Mouse (Mus musculus): ENCODE measurements around the gene Zxdc.

Gene Zxdc

DNA sequence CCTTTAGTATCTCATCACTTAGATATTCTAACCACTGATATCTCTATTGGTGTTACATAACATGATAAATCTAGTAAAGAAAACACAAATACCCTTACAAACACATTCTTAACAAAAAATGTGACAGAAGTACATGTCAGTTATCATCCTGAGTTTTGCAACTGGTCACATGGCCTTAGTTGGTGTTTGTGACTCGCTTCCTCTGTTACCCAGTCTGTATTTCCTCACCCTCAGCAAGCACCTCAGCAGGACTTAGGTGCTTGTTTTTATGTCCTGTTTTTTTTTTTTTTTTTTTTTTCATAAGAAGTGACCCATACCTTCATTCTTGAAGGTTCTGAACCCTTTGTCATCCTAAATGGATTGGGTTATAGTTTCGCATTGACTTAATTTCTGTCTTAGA is 8.4 kb downstream of the Zxdc start:
- no peak for DNase-seq

- DNase-seq, result no peak
These were observed 12.2 kb downstream of the Zxdc start for GRCm38 (mm10) chr6:90381465-90381864.

DNA sequence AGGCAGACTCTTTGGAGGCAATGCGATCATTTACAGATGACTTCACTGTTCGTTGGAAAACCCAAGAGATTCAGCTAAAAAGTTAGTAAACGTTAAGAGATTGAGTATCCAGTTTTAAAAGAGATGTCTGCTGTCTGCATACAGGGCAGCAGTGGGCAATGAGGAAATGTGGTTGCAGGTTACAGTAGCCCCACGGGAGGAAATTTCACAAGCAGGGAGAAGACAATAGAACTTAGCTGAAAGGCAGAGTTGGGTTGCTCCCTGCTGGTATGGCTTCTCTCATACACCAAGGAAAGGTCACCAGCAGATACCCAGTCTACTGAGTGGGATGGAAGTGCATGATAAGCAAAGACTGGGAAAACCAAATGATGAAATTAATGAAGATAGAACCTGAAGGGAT is 21.3 kb downstream of the Zxdc start:
- DNase-seq, result no peak

DNA sequence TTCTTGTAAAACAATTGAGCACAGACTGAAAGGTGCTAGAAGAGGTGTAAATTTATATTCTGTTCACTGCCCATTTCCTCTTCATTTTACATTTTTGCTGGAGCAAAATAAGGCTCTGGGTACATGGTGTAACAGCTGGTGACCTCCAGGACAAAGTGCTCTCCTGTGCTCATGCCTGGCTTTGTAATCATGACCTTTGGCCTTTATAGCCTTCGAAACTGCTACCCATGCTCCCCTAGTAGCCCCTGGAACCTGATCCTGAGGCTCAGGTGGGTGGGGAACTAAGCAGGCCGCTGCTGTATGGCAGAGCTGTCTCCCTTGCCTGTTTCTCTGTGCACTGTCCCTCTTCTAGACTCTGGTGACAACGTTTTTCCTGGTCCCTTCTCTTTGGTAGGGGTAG is 24.7 kb downstream of the Zxdc start:
- no peak for DNase-seq

DNA sequence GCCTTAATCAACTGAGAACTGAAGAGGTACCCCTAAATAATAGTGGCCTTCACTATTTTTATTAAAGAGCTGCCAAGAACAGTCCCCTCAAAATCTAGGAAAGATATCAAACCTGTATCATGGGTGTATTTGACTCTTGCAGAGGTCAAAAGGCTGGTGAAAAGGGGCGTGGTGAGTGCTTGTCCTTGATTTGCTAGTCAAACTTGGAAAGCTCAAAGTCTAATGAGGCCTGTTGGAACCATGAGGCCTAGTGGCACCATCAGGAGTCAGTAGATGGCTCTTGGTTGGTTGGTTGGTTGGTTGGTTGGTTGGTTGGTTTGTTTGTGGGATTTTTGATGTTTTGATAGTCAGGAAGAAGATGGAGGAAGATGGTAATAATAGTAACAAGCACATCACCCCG is 26.5 kb downstream of the Zxdc start:
- DNase-seq, result no peak

- DNase-seq, result no peak
These were observed 28.0 kb downstream of the Zxdc start for GRCm38 (mm10) chr6:90397291-90397690.

DNA sequence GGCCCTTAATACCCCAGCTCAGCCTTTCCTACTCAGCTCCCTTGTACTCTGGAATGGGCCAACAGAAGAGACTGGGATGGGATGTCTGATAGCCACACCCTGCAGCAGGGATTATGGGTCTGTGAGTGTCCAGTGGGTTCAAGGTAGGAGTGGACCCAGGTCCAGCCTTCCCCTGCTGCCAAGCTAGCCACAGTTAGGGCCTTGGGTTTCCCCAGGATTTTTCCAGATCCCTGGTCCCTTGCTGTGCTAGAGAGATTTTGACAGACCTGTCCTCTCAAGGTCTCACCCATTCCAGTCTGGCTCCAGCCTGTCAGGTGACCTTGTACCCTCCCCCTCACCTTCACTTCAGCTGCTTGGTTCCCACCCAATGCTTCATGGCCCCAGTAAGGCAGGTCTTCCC is 39.3 kb downstream of the Zxdc start:
- no peak for DNase-seq

GRCm38 (mm10) chr6:90410972-90411371 is 41.7 kb downstream of the Zxdc start:
- no peak for DNase-seq

- DNase-seq, result no peak
These were observed 42.6 kb downstream of the Zxdc start for GRCm38 (mm10) chr6:90411926-90412325.

DNA sequence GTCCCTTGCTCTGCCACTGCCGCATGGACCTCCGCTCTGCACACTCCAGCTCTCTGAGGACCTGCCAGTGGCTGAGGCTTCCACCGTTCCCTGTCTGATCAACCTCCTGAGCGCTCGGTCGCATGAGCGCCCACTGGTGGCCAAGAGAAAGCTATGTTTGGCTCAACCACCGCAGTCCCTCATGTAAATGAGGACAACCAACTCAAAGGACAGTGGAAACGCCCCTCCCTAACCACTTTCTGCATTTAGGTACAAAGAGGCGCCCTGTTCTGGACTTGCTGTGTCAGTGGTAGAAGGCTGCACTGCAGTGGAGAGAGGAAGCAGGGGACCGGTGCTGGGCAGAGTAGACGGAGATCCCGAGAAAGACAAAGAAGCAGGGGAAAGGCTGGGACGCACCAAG is 53.3 kb downstream of the Zxdc start:
- DNase-seq, result peak; percentile 88 to 89

- no peak for DNase-seq
These were observed 56.1 kb downstream of the Zxdc start for GRCm38 (mm10) chr6:90425361-90425760.

DNA sequence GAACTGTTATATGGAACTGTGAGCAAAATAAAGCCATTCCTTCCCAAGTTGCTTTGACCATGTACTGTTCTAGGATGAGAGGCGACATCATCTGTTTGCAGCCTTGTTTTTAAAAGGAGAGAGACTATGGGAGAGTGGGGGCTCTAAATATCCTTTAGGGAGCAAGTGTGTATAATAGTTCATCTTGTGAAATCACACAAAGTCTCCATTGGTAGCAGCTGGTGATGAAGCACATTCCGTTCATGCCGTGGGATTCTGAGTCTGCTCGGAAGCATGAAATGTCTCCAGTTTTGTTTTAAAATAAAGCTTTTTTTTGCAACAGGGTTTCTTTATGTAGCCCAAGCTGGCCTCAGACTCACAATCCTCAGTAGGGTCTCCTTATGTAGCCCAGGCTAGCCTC is 56.7 kb downstream of the Zxdc start:
- no peak for DNase-seq

DNA sequence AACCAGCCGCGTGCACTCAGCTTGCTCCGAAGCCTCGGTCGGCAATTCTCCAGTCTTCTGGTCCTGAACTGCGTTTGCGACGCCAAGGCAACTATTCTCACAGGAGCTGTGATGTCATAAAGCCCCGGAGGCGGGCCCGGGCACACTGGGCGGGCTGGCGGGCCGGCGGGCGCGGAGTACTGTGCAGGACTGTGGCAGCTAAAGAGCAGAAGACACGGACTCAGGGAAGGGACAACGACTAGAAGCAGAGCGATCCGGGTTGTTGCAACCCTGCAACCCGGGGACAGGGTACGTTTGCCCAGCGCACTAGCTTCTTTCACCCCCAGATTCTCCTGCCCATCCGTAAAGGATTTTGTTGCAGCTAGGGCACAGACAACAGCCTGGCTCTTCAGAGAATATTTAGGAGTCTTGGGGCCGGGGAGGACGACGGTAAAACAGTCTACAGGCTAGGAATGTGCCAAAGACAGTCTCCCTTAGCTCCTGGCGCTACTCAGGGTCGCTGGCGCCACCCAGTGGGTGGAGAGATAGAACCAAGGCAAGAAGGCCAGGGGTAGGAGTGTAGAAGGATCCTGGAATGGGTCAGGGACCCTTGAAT is 59.2 kb downstream of the Zxdc start, which contains the start of gene Cfap100:
TSS of gene Cfap100 (minus strand) at position 418 of the 595 bp plus-strand sequence.
- DNase-seq, result peak; percentile 85 to 86

- DNase-seq, result no peak
These were observed 60.6 kb downstream of the Zxdc start for GRCm38 (mm10) chr6:90429911-90430310.

- peak in 1 of 2 experiments; percentile 28 for DNase-seq
These were observed 62.2 kb downstream of the Zxdc start for GRCm38 (mm10) chr6:90431487-90431886.

- DNase-seq, result no peak
These were observed 65.4 kb downstream of the Zxdc start for GRCm38 (mm10) chr6:90434687-90435086.

- peak; percentile 93 to 95 for DNase-seq
These were observed 65.9 kb downstream of the Zxdc start for GRCm38 (mm10) chr6:90435195-90435618.

- DNase-seq, result no peak
These were observed 67.1 kb downstream of the Zxdc start for GRCm38 (mm10) chr6:90436192-90436907.

DNA sequence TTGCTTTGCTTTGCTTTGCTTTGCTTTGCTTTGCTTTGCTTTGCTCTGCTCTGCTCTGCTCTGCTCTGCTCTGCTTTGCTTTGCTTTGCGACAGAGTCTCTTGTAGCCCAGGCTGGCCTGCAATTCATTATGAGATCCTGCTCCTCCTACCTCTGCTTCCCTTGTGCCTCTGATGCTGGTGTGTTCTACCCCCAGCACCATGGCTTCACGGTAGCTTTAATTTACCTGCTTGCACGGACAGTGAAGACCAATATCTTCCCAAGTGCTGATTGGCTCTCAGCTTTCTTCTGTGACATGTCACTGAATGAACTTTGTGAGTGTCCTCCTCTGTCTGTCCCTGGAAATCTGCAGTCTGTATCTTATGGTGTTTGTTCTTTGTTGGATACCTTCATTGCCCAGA is 67.7 kb downstream of the Zxdc start:
- no peak for DNase-seq

DNA sequence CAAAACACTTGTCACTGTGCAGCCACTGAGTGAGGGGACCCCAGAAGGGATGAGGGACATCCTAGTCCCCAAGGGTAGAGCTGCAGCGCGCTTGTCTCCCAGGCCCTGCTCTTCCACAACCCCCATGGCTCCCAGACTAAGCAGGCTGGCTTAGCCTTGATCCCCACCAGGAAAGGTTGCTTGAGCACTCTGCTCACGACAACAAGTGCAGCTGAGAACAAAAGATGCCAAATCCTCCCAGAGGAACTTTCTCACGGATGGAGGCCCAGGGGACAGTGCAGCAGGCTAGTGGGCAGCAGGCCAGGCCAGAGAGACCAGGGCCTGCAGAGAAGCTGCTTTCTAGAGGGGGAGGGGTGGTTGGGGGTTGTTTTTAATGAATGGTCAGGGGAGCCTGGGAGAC is 77.6 kb downstream of the Zxdc start:
- DNase-seq, result peak in 1 of 2 experiments; percentile 26

DNA sequence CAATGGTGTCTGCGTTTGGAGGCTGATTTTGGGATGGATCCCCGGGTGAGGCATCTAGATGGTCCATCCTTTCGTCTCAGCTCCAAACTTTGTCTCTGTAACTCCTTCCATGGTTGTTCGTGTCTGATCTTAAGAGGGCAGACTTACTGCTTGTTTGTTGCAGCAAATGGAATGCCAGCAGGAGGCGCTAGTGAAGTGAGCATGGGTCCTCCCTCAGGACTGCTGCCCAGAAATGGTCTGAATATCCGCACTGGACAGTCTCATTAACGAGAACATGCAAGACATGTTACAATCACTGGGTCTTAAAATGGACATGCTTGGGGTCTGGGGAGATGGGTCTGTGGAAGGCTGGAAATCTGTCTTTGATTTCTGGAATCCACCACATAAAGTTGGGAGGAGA is 80.9 kb downstream of the Zxdc start:
- DNase-seq, result peak; percentile 92 to 96

DNA sequence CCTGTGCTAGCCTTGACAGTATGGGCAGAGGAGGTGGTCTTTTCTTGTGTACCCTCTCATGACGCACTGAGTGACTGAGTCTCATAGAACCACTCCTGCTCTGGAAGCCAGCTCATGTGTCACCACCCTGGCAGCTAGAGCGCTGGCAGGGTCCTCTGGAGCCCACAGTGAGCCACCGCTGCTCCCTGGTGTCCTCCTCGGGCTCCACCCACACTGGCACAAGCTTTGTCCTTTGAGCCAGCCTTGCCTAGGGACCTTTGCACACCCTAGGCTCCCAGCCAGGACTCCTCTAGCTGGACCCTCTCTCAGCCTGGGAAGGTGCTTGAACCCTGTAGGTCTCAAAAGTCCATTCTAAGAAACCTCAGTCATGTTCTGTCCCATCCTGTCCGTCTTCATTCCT is 81.4 kb downstream of the Zxdc start:
- peak; percentile 32 to 42 for DNase-seq

DNA sequence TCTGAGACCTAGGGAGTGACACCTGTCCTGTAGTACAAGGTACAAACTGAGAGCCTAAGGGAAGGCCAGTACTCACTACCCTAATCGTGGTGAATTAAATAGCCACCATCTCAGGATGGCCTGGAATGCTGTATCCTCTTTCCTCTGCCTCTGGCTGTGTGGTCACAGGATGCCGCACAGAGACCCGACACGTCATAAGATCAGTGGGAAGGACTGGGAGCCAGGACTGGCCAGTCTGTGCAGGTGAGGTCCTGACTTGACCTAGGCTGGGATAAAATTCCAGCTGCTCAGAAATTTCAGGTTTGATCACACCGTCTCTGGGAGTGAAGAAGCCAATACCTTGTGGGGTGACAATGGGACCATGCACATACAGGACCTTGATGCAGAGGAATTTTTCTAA is 82.2 kb downstream of the Zxdc start:
- DNase-seq, result no peak

- DNase-seq, result no peak
These were observed 83.3 kb downstream of the Zxdc start for GRCm38 (mm10) chr6:90452603-90453002.

Data from cerebellum, postnatal 14 days (tissue).